Mouse (Mus musculus) frontal cortex, adult 2 months (tissue): ENCODE data around the gene Thap3. TPM values are rescaled to one million over a fixed set of nuclear protein-coding genes. Genes with fewer than 3 reads are reported as not detected.

Experiments
- DNase-seq, 2 experiments: peaks; one replicate each; pipeline ENCODE4 v3.0.0; 2022; ENCODE audit warnings: low spot score in 1 of 2; ENCODE audit errors: extremely low spot score in 1 of 2
- polyA plus RNA-seq: library from polyadenylated mRNA; depleted of rRNA; stranded (reverse); fragments of >200 nt; gene quantifications from 2 replicates; pipeline ENCODE4 v1.2.3, GENCODE M21; 2012

Thap3 gene
- polyA plus RNA-seq, 1 experiment = 39.4 TPM

DNA sequence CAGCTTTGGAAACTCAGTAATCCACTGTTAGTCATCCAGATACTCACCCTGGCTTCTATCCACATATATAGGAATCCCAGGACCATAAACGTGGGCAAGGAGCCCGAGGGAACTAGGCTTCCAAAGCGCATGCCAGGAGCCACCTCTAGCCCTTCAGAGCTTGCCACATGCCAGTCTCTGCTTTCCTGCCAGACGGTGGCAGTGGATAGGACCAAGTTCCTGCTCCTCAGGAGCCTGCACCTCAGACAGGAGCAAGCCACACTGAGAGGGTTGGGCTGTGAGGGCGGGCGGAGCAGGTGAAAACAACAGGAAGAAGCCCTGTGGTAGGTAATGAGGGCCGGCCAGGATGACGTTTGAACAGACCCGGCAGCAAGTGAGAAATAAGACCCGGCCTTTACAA is 2.9 kb downstream of the Thap3 start:
- no peak for DNase-seq

DNA sequence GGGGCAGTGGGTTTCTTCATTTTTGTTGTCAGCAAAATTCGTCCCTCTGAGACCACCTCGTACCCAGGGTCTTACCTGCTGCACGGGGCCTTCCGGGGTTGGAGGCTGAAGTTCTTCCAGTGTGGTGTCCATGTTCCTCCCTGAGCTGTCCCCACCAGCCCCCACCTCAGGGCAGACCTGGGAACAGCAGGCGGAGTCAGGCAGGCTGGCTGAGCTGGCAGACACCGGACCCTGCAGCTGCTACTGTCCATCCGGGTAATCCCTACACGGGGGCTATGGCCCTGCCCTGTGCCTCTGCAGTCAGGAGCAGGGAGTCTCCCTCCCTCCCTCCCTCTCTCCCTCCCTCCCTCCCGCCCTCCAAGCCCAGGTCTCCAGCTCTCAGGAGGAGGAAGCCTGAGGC is 5.2 kb downstream of the Thap3 start:
- DNase-seq = no peak

- no peak for DNase-seq
These were observed 5.8 kb downstream of the Thap3 start for GRCm38 (mm10) chr4:151983043-151983442.

- DNase-seq = peak; percentile 60 to 93
These were observed 7.4 kb downstream of the Thap3 start for GRCm38 (mm10) chr4:151981363-151981762.

- peak in 1 of 2 experiments; percentile 50 for DNase-seq
These were observed 8.1 kb downstream of the Thap3 start for GRCm38 (mm10) chr4:151980699-151981098.

- DNase-seq = peak; percentile 76 to 95
These were observed 11.0 kb downstream of the Thap3 start for GRCm38 (mm10) chr4:151977748-151978147.

- DNase-seq = no peak
These were observed 13.4 kb downstream of the Thap3 start for GRCm38 (mm10) chr4:151975441-151975840.

DNA sequence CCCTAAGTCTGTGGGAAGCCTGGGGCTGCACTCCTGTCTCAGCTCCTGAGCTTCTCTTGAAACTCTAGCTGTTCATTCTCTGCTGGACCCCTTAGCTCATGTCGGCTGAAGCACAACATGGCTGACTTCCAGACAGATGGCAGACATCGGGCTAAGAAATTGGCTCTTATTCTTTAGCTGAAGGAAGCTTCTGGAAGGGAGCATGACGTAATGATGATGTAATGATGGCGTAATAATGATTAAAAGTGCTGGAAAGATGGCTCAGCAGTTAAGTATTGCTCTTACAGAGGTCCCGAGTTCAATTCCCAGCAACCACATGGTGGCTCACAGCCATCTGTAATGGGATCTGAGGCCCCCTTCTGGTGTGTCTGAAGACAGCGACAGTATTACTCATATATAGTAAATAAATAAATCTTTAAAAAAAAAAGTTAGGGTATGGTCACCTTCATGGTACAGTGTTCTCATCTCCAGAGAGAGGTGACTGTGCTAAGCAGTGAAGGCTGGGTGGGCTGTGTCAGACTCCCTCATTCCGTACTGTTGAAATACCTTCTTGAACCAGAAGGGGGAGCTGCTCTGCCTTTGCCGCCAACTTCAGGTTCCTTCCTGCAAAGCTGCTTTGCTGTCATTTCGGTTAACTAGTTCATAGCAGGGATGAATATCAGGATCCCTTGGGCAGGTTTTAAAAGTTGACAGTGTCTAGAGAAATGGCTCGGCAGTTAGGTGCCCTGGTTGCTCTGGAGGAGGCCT is 16.4 kb downstream of the Thap3 start:
- peak in 1 of 2 experiments; percentile 69 for DNase-seq

DNA sequence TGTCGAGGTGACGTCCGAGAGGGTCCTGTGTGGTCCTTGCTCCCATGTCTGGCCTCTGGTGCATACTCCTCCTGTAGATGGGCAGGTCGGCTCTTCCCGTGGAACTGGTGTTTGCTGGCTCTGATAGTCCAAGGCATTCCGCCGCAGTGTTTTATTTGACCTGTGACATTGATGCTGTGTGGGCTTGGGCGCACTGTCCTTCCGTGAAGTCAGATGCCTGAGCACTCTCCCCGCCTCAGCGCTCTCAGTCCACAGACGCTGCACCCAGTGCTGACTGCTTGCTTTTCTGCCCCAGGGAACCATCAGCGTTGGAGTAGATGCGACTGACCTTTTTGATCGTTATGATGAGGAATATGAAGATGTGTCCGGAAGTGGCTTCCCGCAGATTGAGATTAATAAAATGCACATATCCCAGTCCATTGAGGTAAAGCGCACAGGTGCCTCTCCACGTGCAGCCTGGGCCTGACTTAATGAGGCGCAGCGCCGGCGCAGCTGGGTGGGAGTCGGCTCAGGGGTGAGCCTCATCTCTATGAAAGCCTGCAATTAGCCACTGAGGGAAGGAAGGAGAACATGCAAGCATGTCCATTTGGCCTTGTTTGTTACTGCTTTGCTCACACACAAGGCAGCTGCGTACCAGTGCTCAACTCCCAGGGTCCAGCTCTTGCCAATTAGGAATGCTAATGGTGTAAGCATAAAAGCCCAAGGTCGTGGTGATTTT is 20.4 kb downstream of the Thap3 start:
- DNase-seq = no peak

GRCm38 (mm10) chr4:151962817-151963216 is 26.0 kb downstream of the Thap3 start:
- DNase-seq = no peak

GRCm38 (mm10) chr4:151960513-151960854 is 28.3 kb downstream of the Thap3 start:
- DNase-seq = no peak

DNA sequence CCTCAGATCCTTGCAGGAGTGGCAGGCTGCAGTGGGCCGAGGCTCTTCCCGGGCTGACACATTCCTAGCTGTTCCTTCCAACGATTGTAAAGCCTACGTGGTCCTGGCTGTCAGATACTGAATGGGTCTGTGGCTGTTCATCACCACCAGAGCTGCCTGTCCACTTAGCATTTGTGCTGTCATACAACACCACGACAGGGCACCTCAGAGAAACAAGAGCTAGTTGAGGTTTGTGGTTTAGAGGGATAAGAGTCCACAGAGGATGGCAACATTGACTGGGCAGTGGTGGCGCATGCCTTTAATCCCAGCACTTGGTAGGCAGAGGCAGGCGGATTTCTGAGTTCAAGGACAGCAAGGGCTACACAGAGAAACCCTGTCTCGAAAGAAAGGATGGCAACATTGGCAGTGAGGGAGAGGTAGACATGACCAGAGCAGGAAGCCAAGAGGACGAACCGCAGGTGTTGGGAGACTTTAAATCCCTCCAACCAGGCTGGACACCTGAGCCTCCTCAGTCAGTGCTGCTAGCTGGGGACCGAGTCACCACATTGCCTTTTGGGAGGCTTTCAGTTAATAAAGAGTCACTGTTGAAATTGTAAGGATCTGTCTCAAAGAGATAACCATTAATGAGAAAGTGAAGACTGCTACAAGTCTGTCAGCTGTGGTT is 28.8 kb downstream of the Thap3 start:
- DNase-seq = no peak

- DNase-seq = no peak
These were observed 31.0 kb downstream of the Thap3 start for GRCm38 (mm10) chr4:151957584-151958315.

GRCm38 (mm10) chr4:151955791-151956190 is 33.0 kb downstream of the Thap3 start:
- no peak for DNase-seq

DNA sequence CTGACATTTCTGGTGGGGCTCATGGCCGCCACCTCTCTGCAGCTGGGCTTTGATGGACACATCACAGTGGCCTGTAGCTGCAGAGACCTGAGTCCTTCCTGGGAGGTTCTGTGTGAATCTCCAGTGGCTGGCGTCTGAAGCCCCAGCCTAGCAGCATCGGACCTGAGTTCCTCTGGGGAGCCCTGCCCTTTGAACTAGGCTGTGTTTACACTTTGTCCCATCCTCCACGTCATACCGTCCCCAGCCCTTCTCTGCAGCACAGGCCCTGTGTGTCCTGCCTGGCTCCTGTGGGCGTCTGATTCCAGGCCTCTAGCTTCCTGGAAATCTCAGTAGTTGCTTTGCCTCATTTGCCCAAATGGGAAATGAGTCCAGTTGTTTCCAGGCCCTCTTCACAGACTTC is 35.6 kb downstream of the Thap3 start:
- no peak for DNase-seq

DNA sequence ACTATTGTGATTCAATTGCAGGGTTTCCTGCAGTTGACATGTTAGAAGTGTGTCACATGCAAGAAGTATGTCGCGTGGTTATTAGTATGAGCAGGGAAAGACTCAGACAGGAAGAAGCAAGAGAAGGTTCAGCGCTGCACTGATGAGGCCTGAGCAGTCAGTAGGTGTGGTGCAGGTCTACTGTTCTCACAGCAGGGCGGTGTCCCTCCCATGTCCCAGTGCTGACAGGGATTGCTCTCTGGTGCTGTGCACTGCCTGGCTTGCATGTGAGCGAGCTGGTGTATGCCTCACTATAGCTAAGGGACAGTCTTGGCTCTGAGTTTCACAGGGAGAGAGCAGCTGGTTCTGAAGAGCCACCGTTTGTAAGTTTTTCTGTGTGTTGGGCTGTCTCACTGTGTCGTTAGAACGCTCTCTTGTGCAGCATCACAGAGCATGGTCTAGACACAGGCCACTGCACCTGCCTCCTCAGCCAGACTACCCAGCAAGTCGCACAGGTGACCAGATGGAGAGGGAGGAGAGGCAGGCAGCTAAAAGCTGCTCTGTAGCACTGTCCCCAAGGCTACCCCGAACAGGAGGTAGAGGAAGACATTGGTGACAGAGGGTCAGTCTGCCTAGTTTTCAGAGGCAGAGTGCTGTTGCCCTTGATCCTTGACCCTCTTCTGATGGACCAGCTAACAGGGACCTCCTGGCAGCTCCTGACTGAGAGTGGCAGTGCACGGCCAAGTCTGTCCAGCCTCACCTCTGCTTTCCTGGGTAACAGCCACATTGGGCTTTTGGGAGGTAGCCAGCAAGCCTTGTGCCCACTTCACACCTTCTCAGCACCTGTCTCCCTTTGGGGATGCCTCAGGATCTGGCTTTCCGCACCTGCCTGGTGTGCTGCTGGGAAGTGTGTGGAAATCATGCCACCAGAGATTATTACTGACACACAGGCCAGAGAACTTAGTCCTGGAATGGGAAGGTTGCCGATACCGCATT is 40.0 kb downstream of the Thap3 start:
- DNase-seq = no peak

DNA sequence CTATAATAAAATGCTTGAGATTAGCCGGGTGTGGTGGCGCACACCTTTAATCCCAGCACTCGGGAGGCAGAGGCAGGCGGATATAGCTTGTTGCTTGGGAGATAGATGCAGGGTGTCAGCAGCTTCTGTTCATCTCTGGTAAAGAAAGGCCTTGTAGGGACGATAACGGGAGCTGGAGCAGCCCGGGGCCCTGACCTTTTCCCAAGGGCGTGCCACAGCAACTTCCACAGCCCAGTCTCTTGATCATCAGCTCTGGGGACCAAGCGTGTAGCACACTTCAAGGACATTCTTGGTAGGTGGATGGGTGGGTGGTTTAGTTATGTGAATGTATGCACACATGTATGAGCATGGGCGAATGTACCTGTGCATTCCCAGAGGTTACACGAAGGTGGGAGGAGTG is 42.6 kb downstream of the Thap3 start:
- no peak for DNase-seq

DNA sequence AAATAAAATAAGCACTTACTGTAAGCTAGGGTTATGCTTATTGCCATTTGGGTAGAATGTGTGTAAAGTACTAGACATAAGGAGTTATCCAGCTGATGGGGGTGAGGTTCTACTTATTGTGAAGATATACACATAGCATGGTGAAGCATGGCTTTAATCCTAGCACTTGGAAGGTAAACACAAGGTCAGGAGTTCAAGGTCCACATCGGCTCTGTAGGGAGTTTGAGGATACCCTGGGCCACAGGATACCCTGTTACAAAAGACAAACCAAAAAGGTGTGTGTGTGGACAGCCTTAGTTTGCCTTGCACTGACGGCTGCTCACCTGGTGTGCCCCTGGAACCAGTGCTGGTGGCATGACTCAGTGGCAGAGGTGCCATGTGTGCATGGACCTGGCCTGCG is 50.7 kb downstream of the Thap3 start:
- DNase-seq = no peak

GRCm38 (mm10) chr4:151937441-151937840 is 51.4 kb downstream of the Thap3 start:
- DNase-seq = no peak

GRCm38 (mm10) chr4:151934215-151934572 is 54.6 kb downstream of the Thap3 start:
- no peak for DNase-seq
